Mouse (Mus musculus) megakaryocyte, embryonic 14.5 days (primary cell): ENCODE measurements around the gene 3110082I17Rik.

Source experiments
- FLI1 ChIP-seq: IDR thresholded peaks from 2 replicates; pipeline ENCODE4 v1.6.1; 2012; ENCODE audit warnings: low read length, inconsistent platforms, mixed read lengths
- GATA1 ChIP-seq: IDR thresholded peaks from 3 replicates; pipeline ENCODE4 v1.6.1; 2012; ENCODE audit warnings: mixed read lengths, low read length, inconsistent platforms, borderline replicate concordance

DNA sequence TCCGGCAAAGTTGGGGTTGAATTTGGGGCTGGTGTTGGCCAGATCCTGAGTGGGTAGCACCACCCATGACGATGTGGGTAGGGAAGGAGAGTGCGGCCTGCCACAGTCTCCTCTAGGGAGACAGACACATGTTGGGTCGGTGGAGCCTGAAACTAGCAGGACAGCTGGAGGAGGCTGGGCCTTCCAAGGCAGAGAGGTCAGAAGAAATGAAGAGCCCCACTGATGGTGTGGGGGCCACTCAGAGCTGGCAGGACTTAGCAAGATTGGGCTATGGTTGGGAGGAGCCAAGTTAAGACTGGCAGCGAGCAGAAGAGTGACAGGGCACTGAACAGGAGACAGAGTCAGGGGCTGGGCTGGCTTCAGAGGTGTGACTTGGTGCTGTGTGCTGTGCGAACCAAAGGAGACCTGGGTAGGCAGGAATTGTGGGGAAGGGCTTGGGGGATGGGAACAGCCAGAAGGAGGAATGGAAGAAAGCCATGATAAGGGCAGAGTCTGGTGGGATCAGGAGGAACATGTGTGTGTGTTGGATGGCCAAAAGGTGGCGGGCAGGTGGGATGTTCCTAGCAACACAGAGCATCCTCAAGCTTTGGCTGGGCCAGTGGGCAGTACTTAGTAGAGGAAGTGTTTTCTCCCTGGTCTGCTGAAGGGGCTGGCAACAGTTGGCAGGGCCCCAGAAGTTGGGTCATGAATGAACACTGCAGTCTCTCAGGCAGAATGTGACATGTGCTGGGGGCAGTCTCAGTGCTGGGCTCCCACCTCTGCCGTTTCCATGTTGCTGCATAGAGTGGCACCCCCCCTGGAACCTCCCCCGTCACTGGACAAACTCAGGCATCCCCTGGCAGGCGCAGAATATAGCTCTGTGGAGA is 72.8 kb downstream of the 3110082I17Rik start:
- no peak for TF ChIP-seq GATA1
- no peak for TF ChIP-seq FLI1
